Mouse (Mus musculus): ENCODE measurements around the gene Ddx43. TPM values are rescaled to one million over a fixed set of nuclear protein-coding genes. Genes with fewer than 3 reads are reported as not detected.
"Not testable (repeated sequence)": the region's sequence is repeated elsewhere in the genome, so short reads cannot be mapped to it uniquely, and the experiment has no call there.

The Ddx43 gene
- total RNA-seq (2021), result not detected
- 0.06 TPM in 1 of 2 replicates, not detected in the other for polyA plus RNA-seq (2012; rRNA removed)
- long read RNA-seq, result 0 reads

DNA sequence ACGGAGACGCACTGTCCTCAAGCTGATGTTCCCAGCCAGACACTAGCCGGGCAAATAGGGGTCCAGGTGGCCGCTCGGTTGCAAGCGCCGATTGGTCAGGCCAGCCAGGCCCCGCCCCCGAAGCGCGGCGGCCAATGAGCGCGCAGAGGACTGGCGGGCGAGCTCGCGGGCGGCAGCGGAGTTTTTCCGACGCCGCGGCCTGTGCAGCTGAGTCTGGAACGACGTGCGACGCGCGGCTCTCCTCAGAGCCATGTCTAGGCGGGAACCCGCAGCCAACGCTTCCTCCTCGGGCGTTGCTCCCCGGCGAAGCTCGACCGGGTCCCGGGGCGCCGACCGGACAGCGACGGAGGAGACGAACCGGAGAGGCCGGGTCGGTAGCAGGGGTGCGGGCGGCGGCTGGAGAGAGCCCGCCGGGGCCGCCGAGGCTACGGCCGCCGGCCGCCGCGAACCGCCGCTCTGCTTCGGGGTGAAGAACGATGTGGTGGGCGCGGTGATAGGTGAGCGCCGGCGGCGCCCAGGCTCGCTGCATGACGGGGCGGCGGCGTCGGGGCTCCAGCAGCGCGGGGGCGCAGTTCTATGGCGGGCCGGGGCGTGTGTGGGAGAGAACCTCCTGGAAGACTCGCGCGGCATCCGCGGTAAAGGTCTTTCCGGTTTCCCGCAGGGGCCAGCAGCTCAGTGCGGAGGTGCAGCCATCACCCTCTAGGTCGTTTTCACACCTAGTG, at the start of gene Ddx43:
Ddx43 (plus strand) TSS at position 148 of the 722 bp plus-strand sequence.
- peak; percentile 30 for DNase-seq

DNA sequence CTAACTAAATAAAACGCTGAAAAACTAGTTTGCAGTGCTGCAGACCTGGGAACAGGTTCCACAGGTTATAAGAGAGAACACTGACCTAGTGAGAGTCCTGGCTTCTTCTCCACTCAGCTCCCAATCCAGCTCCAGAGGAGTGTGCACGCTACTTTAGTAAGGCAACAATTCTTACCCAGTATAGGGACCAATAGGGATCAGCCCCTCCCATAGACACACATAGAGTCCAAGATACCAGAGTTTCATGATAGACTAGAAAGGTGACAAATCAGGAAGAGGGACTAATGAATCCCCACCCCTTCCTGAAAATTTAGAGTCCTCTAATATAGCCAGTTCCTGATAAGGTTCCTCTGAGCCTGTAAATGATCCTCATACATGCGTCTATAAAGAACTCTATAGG, 48.6 kb upstream of the Ddx43 start:
- DNase-seq, result no peak

DNA sequence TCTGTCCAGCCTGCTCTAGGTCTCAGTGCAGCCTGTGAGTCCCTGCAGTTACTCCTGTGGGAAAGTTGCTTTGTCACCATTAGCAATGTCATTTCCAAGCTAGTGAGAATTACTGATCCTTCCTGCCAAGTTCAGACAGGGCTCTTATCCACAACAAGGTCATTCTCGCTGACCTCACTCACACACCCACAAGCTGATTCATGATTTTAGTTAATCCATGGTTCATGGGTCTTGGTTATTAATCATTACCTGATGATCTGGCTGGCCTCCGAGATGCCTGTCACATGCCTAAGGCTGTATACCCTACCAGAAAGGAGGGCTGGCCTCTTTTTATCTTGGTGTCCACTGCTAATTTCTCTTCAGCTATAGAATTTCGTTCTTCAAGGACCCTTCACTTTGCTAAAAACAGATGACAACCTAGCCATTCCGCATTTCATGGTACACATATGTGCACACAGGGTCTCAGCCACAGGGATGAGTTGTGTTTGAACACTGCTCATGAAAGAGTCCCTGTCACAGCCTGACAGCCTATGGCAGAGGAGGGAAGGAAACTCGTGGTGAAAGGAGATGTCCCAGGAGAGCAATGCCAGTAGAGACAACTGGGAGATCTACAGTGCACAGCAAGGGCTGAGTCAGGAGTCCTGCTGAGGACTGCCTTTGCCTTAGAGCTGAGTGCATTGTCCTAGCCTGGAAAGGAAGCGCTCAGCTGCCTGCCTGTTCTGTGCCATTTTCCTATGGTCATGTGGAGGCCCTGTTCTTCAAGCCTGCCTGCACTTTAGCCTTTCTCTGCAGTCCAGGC, 47.2 kb upstream of the Ddx43 start:
- DNase-seq, result peak; percentile 85

DNA sequence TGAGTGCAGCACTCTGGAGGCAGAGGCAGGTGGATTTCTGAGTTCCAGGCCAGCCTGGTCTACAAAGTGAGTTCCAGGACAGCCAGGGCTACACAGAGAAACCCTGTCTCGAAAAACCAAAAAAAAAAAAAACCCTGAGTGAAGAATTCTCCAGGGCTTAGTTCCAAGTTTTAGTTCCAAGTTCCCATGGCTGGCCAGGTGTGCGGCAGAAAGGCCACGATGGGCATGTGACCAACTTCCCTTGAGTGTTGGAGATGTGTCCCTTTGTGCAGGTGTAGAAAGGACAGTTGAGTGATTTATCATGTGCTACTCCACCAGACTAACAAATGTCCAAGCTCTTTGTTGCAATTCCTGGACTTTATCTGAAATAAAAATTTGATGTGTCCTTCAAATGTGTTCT, 46.4 kb upstream of the Ddx43 start:
- DNase-seq, result not testable (repeated sequence)

DNA sequence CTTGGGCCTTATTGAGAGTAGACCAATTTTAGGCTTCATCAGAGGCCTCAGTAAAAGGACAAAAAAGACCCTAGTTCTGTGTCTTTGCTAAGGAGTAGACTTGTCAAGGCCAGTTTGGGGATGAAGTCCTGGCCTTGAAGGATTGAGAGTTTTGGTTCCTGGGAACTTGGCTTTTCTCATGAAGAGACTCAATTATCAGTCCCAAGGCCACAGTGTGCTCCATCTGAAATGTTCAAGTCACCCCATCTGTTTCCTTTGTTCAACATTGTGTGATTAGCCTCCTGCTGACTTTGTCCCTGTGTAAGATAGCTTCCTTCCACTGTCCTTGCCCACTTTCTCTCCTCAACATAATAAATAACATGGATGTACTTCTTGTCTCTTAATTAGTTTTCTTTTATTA, 45.6 kb upstream of the Ddx43 start:
- DNase-seq, result not testable (repeated sequence)

DNA sequence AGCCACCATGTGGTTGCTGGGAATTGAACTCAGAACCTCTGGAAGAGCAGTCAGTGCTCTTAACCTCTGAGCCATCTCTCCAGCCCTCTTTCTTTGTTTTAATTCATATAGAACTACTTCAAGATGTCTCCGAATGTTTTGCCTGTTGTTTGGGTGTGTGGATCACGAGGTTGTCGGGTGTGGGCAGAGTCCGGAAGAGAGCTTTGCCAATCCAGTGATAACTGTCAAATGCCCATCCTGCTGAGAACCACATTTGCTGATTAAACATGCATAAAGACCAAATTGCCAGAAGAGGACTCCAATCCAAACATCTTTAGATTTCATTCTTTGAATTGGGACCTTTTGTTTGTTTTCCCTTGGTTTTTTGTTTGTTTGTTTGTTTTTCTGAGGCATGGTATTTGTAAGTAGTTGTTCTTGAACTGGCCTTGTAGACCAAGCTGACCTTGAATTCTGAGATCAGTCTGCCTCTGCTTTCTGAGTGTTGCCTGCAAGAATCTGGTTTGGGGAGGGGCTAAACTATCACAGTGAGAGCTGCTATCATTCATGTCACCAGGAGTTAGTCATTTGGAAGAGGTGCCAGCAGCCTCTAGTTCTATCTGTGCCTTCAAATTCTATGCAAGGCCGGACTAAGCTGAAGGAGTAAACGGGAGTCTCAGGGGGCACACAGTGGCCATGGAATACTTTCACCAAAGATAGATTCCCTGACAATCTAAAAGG, 43.9 kb upstream of the Ddx43 start:
- peak; percentile 60 for DNase-seq

DNA sequence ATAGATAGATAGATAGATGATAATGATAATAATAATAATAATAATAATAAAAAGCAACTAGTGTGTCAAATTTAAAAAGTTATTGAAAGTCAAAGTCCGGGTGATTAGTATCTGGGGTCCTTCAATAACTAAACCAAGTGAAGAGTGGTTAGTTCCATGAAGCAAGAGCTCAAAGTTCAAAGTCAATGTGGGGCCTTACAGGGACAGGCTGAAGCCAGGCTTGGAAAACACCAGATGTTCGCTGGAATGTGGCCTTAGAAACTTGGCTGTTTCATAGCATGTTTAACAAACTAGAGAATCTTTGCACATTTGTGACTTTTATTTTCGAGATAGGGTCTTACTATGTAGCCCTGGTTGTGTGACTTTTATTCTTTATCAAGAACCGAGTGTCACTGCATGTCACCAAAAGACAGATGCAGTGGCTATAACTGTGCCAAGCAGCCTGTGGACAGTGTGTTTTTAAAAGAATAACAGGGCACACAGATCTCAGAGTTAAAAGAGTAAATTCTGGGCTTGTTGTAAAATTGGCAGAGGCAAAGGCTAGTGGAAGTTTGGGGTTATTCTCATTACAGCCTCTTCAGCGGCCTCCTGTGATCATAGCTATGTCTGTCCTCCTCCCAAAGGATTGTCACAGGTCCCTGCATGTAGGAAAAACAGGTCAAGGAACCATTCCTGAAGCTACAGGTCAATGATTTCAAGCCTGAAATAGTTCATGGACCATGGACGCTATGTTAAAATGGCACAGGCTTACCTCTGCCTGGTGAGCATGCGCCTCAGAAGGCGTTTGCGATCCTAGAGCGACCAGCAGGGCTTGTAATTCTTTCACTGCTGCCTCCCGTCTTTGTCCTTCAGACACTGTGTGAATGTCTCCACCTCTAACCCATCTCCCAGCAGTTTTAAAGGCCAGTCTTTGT, 40.7 kb upstream of the Ddx43 start:
- no peak for DNase-seq

DNA sequence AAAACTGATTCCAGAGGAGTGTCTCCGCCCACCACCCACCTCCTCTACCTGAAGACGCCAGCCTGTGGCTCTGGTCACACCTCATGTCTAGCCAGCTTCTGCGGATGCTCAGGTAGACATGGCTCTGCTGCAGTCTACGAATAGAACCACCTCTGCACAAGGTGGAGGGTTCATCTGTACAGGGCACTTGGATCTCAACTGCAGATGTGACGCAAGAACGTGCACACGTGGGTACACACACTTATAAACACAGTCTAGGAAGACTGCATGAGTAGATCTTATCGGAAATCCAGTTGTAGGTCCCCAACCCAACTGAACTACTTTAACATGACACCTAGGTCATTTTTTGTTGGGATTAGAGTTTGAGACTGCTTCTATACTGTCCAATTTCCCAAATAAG, 40.0 kb upstream of the Ddx43 start, which contains the start of gene Gsta2:
Gsta2 (minus strand) TSS at position 178 of the 400 bp plus-strand sequence.
- DNase-seq, result no peak

DNA sequence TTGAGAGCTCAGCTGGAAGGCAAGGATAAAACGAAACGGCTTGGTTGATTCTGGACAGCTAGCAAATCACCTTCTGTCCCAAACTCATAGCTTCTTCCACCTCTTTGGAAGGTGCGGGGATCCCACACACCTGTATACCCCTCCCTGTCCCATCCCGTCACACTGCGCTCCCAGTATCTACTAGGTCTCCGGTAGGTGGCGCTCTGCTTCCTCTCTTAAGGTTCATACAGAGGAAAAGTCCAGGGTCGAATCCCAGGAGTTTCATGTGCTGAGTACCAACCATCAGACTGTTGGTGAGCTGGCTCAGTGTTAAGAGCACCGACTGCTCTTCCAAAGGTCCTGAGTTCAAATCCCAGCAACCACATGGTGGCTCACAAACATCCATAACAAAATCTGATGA, 37.5 kb upstream of the Ddx43 start:
- peak; percentile 47 for DNase-seq

DNA sequence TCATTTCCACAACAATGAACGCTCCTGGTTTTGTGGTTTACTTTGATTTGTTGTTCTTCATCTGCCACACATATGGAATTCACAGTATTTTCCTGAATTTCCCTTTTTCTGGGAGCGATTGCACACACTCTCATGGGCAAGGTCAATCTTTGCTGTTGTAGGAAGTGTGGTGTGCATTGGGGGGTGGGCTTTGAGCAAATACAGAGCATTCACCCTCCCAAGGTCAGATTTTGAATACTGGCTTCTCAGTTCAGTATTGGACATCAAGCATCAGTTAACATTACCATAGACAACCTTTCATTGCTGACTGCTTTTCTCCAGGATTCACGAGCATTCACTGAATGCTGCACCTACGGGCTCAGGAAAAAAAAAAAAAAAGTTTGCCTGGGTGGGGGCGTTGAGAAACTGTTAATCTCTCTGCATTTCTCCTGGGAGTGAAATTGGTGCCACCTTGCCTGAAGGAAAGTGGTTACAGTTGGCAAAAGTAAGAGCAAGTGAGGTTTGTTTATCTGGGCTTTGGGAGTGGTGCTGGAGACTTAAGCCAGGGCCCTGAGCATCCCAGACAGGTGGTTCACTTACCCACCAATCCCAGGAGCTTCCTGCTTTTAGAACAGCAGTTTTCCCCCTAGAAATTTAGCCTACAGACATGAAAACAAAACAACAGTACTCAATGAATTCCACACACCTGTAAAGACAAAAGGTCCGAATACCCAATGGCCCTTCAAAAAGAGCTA, 35.7 kb upstream of the Ddx43 start:
- DNase-seq, result no peak

DNA sequence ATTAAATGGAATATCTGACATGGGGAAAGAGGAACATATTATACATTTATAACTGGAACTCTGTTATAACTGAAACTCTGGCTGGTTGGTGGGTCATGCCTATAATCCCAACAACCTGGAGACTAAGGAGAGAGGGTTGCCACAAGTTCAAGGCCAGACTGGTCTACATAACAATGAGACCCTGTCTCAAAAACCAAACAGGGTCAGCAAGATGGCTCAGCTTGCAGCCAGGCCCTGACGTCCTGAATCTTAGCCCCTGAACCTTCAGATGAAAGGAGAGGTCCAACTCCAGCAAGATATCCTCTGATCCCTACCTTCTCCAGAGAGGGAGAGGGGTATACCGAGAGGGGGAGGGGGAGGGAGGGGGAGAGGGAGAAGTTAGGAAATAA, 35.1 kb upstream of the Ddx43 start:
- no peak for DNase-seq

DNA sequence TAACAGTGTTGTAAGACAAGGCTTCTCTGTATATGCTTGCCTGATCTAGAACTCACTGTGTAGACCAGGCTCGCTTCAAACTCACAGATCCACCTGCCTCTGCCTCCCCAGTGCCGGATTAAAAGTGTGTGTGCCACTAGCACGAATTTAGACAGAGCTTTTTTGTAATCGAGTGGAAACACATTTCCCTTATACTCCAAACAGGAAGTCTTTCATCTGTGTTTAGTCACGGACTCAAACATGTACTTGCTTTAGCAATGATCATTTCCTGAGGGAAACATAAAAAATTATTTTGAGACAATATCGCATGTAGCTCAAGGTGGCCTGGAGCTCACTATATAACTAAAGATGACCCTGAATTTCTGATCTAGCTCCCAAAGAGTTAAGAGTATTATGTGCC, 32.2 kb upstream of the Ddx43 start:
- DNase-seq, result no peak

DNA sequence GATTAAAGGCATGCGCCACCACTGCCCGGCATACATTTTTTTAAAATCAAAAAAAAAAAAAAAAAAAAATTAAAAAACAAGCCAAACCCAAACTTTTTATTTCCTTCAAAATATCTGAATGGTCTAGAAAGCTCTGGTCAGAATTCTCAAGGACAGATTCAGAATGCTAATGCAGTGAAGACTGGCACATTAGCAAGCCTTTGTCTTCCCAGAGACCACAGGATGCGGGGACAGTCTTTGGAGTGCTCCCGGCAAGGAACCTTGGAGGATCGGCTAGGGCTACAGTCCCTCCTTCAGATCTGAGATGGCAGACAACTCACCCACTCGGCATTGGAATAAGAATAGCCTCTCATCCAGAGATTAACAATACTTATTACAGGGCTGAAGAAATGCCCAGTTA, 30.9 kb upstream of the Ddx43 start:
- DNase-seq, result no peak

DNA sequence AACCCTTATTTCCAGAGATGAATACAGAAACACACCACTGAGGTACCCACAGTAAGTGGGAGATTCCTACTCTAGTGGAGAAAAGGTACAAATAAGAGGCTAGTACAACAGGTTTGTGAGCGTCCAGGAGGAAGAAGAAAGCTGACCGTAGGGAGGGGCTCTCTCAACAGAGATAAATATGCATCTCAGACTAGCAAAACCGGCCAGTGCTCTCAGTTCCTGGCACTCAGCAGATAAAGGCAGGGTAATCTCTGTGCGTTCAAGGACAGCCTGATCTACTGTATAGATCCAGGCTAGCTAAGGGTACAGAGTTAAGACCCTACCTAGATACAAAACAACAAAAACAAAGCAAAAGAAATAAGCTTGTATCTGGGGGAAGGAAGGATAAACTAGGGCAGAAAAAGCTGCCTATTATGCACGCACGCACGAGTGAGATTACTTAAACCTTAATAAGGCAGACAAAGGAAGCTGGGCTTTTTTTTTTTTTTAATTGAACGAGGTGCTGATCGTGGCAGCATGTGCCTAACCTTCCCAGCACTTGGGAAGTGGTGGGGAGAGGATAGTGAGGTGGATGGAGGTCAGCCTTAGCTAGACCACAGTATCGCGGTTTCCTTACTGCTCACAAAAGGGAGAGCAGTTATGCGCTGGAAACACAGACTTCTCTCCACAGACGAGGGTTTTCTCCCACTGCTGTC, 29.6 kb upstream of the Ddx43 start:
- no peak for DNase-seq

DNA sequence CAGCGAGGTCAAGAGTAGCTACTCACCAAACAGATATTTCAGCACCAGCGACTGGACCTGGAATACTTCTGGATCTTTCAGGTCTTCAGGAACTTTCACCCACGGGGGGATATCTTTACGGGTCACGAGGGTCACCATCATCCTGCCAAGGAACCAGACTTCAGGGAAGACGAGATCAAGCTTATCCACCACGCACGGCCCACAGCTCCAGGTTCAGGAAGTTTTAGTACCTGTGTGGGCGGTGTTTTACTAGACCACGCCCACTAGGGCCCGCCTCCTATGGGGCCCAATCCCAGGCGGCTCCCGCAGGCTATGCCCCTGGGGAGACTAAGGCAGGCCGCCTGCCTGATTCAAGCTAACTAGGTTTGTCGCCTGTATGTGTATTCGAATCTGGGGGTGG, 27.6 kb upstream of the Ddx43 start, which contains the start of gene Dppa5a:
Dppa5a (minus strand) TSS at position 219 of the 400 bp plus-strand sequence.
- DNase-seq, result not testable (repeated sequence)

DNA sequence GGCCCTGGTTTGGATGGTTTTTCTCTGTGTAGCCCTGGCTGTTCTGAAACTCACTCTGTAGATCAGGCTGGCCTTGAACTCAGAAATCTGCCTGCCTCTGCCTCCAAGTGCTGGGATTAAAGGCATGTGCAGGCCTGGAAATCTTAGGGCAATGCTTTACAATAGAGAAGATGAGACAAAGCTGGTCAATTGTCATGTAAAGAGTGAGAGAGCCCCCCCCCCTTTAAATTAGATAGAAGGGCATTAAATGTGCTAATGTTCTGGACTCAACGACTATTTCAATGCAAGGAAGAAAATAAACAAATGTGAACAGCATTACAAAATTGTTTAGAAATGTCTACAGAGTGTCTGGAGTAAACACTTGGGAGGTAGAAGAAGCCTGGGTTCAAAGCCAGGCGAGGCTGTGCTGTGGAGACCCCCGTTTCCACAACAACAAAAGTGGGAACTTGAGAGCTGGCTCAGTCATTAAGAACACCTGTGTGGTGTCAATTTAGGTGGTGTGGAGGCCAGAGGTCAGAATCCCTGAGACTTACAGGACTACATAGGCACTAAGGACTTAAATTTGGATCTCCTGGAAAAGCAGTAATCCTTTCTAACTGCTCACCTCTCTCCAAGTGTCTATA, 26.8 kb upstream of the Ddx43 start:
- DNase-seq, result no peak

DNA sequence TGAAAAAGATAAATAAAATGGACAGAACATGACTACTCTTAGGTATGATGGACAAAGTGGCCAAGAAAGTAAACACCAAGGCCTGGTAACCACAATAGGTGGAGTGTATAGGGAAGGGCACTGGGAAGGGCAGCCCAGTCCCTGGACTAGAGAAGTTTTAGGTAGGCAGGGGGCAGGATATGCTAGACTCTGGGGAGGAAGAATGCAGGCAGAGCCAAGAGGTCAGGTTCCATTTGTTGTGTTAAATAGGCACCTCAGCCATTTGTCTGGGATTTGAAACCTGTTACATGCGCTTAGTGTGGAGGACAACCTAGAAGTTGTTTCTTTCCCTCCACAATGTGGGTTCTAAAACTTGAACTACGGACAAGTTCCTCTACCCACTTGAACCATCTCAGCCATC, 26.2 kb upstream of the Ddx43 start:
- no peak for DNase-seq

DNA sequence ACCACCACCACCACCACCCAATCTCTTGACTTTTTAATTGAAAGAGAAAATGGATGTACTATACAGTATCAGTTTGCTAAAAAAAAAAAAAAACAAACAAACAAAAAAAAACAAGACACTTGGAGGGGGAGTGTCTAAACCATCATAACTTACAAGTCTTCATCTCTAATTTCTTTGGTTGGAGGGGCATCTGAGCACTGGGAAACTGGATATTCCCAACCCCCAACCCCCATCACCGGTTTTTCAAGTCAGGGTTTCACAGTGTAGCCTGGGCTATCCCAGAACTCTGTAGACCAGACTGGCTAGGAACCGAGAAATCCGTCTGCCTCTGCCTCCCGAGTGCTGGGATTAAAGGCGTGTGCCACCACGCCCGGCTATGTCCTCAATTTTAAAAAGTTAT, 25.8 kb upstream of the Ddx43 start:
- DNase-seq, result no peak

DNA sequence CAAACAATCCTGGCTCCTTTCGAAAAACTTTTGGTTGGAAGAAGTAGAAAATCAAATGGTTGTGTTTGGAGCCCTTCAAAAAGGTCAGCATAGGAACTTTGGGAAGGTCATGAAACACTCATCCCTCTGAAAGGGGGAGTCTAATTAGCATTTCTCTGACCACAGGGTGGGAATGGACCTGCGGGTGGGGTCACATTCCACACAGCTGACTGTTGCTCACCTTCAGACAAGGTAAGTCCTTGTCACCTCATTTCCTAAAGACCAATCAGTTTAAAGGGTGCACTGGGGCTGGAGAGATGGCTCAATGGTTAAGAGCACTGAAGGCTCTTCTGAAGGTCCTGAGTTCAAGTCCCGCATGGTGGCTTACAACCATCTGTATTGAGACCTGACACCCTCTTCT, 24.1 kb upstream of the Ddx43 start:
- DNase-seq, result no peak

All from adrenal gland, adult 2 months (tissue).